Mouse (Mus musculus) mammary gland, adult 2 months (tissue): Measurements from ENCODE around the gene Stk26. TPM values are rescaled to one million over a fixed set of nuclear protein-coding genes. Genes with fewer than 3 reads are reported as not detected.

Experiments
- polyA plus RNA-seq: library from polyadenylated mRNA; depleted of rRNA; stranded (reverse); fragments of >200 nt; gene quantifications from 2 replicates; pipeline ENCODE4 v1.2.3, GENCODE M21; 2012; ENCODE audit warnings: low replicate concordance; rRNA removed

Gene Stk26
- 2.4 and 6.6 TPM in 2 replicates for polyA plus RNA-seq

DNA sequence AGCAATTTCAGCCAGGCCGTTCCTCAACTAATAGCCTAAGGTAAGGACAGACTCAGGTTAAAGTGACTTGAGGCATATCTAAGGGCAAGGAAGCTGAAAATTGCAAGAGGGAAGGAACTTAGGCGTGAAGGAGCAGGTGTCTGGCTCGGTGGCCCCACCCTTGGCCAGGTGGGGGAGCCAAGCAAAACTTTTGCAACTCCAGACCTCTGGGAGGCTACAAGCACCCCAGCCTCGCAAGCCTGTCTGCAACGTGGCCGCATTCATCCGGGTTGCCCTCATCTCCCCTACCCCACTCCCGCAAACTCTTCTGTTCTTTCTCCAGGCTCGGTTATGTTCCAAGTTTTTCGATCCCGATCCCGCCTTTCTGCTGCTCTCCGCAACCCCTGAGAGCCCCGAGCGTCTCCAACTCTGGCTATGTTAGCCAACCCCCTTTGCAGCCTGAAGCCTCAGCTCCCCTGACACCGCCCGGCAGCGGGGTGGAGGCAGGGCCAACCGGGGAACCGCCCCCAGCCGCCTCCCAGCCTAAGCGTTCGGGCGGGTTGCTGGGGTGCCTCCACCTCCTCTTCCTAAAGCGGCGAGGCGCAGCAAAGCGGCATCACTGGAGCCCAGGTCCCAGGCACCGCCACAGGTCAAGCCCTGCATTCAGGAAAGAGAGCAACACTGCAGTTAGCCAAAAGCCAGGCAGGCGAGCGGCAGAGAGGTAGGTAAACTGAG is at the start of gene Stk26:
Stk26 (plus strand) TSS at position 201 of the 714 bp plus-strand sequence.

DNA sequence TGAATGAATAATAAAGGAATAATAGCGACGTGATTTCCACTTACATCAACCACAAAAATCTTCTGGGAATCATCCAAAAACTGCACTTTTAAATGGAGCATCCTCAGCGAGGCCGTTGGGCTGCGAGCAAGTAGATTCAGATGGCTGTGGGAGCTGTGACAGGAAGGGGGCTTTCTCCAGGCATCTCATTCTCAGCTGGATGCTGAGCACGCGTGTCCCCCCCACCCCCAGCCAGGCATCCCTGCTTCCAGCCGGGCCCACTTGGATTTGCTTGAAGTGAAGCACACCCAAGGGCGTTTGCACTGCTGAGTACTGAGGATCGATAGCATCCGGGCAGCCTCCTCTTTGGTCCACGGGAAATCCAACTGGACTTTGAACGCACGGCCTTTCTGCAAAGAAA is 101.8 kb downstream of the Stk26 start, which contains the start of gene Frmd7:
Frmd7 (minus strand) TSS at position 101 of the 400 bp plus-strand sequence.

Other genes with a start within 250 kb of the Stk26 start
- gene Frmd7, start 101.7 kb downstream of the Stk26 start, polyA plus RNA-seq = 0.26 and 1.8 TPM in 2 replicates
- 1.2 and 5.7 TPM in 2 replicates for gene Rap2c, start 177.0 kb downstream of the Stk26 start, polyA plus RNA-seq